Mouse (Mus musculus) urinary bladder, postnatal 14 days (tissue): ENCODE data around the gene Srek1ip1.

ENCODE experiments used
- DNase-seq: peaks from one replicate; pipeline ENCODE4 v3.0.0; 2021; ENCODE audit warnings: low spot score

The Srek1ip1 gene

GRCm38 (mm10) chr13:104792184-104792583 lies at the start of gene Srek1ip1:
Srek1ip1 (plus strand) TSS chr13:104792484.
- DNase-seq, result no peak

GRCm38 (mm10) chr13:104742866-104743265 lies 49.4 kb upstream of the Srek1ip1 start:
- no peak for DNase-seq

- DNase-seq, result no peak
Measured at GRCm38 (mm10) chr13:104747032-104747431, 45.3 kb upstream of the Srek1ip1 start.

- no peak for DNase-seq
Measured at GRCm38 (mm10) chr13:104759381-104759780, 32.9 kb upstream of the Srek1ip1 start.

GRCm38 (mm10) chr13:104762401-104762800 lies 29.9 kb upstream of the Srek1ip1 start:
- no peak for DNase-seq

GRCm38 (mm10) chr13:104763193-104763592 lies 29.1 kb upstream of the Srek1ip1 start:
- DNase-seq, result no peak

GRCm38 (mm10) chr13:104779104-104779670 lies 13.1 kb upstream of the Srek1ip1 start:
- DNase-seq, result no peak

- DNase-seq, result no peak
Measured at GRCm38 (mm10) chr13:104787260-104787659, 5.0 kb upstream of the Srek1ip1 start.

GRCm38 (mm10) chr13:104789663-104790062 lies 2.6 kb upstream of the Srek1ip1 start:
- DNase-seq, result no peak

GRCm38 (mm10) chr13:104794421-104794820 lies 2.1 kb downstream of the Srek1ip1 start:
- DNase-seq, result no peak

GRCm38 (mm10) chr13:104799067-104799466 lies 6.8 kb downstream of the Srek1ip1 start:
- no peak for DNase-seq

- DNase-seq, result no peak
Measured at GRCm38 (mm10) chr13:104799566-104800182, 7.4 kb downstream of the Srek1ip1 start.

- no peak for DNase-seq
Measured at GRCm38 (mm10) chr13:104805681-104806080, 13.4 kb downstream of the Srek1ip1 start.

- DNase-seq, result no peak
Measured at GRCm38 (mm10) chr13:104816270-104816634, 24.0 kb downstream of the Srek1ip1 start.

GRCm38 (mm10) chr13:104816635-104817571 lies 24.6 kb downstream of the Srek1ip1 start, which contains the start of gene Cwc27:
Cwc27 (minus strand) TSS chr13:104817142.
- peak; percentile 72 for DNase-seq

- no peak for DNase-seq
Measured at GRCm38 (mm10) chr13:104817696-104818095, 25.4 kb downstream of the Srek1ip1 start.

GRCm38 (mm10) chr13:104821192-104821591 lies 28.9 kb downstream of the Srek1ip1 start:
- no peak for DNase-seq

GRCm38 (mm10) chr13:104821908-104822307 lies 29.6 kb downstream of the Srek1ip1 start:
- no peak for DNase-seq

GRCm38 (mm10) chr13:104822411-104822838 lies 30.1 kb downstream of the Srek1ip1 start:
- DNase-seq, result no peak

- no peak for DNase-seq
Measured at GRCm38 (mm10) chr13:104825470-104825869, 33.2 kb downstream of the Srek1ip1 start.

- no peak for DNase-seq
Measured at GRCm38 (mm10) chr13:104832811-104833210, 40.5 kb downstream of the Srek1ip1 start.

- no peak for DNase-seq
Measured at GRCm38 (mm10) chr13:104837628-104838027, 45.3 kb downstream of the Srek1ip1 start.

GRCm38 (mm10) chr13:104841937-104842336 lies 49.7 kb downstream of the Srek1ip1 start:
- DNase-seq, result no peak
